Mouse (Mus musculus): ENCODE measurements at regions not wholly inside any gene's neighbourhood (a gene's known extent, or its start where the extent isn't known, plus 50 kb on each side); places are given as distances from the start of the nearest gene placed in this dataset.
A peak's percentile ranks its signal among the peaks of the same experiment; 100 is the strongest.

- no peaks in the 10 kb centered on the region for H3K9me3 ChIP-seq (replicated peaks)
- H3K4me3 ChIP-seq: no peak overlapping the region
- 53% methylated on average over 5 of the region's 5 CpGs for WGBS
- H3K36me3 ChIP-seq: no peaks in the 10 kb centered on the region
- H3K4me1 ChIP-seq: peaks cover 57% of the 10 kb centered on the region
- H3K27me3 ChIP-seq (ENCODE audit: low read depth, poor library complexity, severe bottlenecking): no peaks in the 10 kb centered on the region
- H3K27ac ChIP-seq: peak overlapping the region; percentile 62; the same call in 1 of the 2 replicates
- DNase-seq (ENCODE audit: low spot score): no peak
These were observed 423.8 kb downstream of the Wdr11 start for GRCm38 (mm10) chr7:130015375-130016014.

DNA sequence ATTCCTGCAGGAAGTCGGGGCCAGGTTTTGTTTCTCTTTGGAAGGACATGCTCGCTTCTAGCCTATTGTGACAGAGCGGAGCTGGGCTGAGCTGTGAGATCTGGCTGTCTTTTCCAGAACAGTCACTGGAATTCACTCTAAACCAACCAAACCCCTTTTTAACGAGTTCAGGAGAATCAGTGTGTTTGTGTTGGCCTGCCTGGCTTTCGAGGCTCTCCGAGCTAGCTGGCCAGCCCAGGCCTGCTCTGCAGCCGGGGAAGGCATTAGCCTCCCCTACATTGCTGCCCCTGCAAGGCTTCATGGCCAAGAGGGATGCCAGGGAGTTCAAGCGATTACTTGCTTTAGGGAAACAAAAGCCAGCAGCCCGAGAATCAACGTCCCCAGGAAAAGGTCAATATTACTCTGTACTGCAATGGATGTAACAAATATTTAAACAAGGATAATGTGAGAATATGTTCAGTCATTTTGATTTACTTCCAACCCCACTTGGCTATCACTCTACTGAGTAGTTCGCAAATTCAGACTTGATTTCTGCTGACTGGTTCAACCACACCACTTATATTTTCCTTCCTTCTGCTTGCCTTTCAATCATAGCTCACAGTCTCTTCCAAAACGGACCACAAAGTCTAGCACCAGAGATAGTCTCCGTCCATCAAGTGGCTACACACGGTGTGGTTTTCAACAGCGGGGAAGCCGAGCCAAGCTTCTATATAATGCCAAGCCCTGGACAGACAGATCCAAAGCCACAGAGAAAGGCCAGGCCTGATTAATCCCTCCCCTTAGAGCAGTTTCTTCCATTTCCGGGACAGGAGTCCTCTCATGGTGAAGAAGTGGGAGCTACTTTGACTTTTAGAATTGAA is 424.6 kb downstream of the Wdr11 start:
- Histone ChIP-seq H3K4me3 (no peak overlapping the region), H3K9me3 (replicated peaks) (no peaks in the 10 kb centered on the region), H3K27me3 (ENCODE audit: low read depth, poor library complexity, severe bottlenecking) (no peaks in the 10 kb centered on the region), H3K36me3 (no peaks in the 10 kb centered on the region), H3K4me1 (peaks cover 52% of the 10 kb centered on the region), H3K27ac (peak overlapping the region; percentile 62)
- 78% methylated on average over 17 of the region's 17 CpGs for WGBS
- DNase-seq (ENCODE audit: low spot score): no peak

DNA sequence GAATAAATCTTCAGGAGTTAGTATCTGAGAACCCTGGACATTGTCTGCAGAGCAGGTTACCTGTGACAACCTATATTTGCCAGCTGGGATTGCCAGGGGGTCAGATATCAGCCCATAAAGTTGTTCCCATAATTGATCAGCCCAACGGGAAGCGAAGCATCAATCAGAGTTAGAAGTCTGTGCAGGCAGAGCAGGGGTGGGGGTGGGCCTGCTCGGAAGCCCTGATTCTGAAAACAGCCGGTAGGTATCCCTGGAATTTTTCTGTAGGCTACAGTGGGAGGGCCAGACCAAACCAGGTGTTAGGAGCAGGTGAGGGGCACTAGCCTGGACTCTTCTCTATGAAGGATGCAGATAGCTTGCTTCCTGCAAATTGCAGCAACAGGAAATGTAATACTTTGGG is 427.2 kb downstream of the Wdr11 start:
- 12% methylated on average over 4 of the region's 4 CpGs for WGBS
- peaks cover 42% of the 10 kb centered on the region for H3K4me1 ChIP-seq
- DNase-seq (ENCODE audit: low spot score): peak; percentile 57
- H3K9me3 ChIP-seq (replicated peaks): no peaks in the 10 kb centered on the region
- no peak overlapping the region for H3K4me3 ChIP-seq
- peak overlapping the region; percentile 61; the same call in 1 of the 2 replicates for H3K27ac ChIP-seq
- no peaks in the 10 kb centered on the region for H3K36me3 ChIP-seq
- H3K27me3 ChIP-seq (ENCODE audit: low read depth, poor library complexity, severe bottlenecking): no peaks in the 10 kb centered on the region

DNA sequence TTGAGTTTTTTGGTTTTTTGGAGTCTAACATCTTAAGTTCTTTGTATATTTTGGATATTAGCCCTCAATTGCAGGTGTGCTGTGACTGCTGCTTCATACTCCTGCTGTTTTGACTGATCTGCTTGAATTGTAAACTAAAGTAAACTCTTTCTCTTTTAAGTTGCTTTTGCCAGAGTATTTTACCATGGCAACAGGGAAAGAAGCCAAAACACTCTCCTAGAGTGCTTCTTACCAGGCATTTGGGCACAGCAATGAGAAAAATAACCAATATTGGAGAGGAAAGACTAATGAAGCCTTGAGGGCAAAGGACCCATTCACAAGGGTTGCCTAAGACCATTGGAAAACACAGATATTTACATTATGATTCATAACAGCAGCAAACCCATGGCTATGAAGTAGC is 437.3 kb downstream of the Wdr11 start:
- H3K27me3 ChIP-seq (ENCODE audit: low read depth, poor library complexity, severe bottlenecking): no peaks in the 10 kb centered on the region
- H3K4me1 ChIP-seq: no peaks in the 10 kb centered on the region
- H3K27ac ChIP-seq: no peak overlapping the region
- no peaks in the 10 kb centered on the region for H3K9me3 ChIP-seq (replicated peaks)
- no peak overlapping the region for H3K4me3 ChIP-seq
- H3K36me3 ChIP-seq: no peaks in the 10 kb centered on the region
- no peak for DNase-seq (ENCODE audit: low spot score)

DNA sequence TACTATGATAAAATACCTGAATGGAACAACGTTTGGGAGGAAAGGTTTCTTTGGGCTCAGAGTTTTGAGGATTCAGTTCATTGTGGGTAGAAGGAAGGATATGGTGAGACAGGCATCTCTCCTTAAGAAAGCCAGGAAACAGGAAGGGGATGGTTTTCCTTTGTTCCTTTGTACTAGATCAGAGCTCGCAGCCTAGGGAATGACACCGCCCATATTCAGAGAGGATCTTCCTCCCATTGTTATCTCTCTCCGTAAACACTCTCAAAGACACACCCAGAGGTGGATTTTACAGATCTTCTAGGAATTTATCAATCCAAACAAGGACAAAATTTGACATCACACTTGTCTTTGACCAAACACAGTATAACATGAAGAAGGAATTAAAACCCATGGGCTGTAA is 439.0 kb downstream of the Wdr11 start:
- 93% methylated on average over 4 of the region's 4 CpGs for WGBS

DNA sequence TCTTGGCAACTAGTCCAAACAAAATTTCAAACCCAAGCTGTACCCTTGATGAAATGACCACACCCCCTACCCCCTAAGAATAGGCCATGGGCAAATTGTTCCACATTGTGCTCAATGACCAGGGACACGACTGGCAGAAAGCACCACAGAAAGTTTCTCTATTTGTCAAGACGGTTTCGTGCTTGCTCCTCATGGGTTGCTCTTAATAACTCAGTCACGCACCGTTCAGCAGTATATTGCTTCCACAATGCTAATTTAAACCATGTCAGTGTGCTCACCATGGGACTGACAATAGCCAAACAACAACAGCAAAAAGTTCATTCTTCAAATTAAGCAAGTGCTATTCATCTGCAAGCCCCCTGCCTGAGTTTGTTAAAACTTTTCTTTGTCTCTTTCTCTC is 444.6 kb downstream of the Wdr11 start:
- Histone ChIP-seq H3K27me3 (ENCODE audit: low read depth, poor library complexity, severe bottlenecking) (no peaks in the 10 kb centered on the region), H3K27ac (no peak overlapping the region), H3K9me3 (replicated peaks) (no peaks in the 10 kb centered on the region), H3K4me3 (no peak overlapping the region), H3K36me3 (no peaks in the 10 kb centered on the region), H3K4me1 (peaks cover 10% of the 10 kb centered on the region; the same call in 1 of the 2 replicates)
- no peak for DNase-seq (ENCODE audit: low spot score)
- 81% methylated on average over 5 of the region's 5 CpGs for WGBS

More for the DNA sequence above, 439.0 kb downstream of the Wdr11 start:
- no peak for DNase-seq (ENCODE audit: low spot score)
- no peak overlapping the region for H3K27ac ChIP-seq
- H3K9me3 ChIP-seq (replicated peaks): no peaks in the 10 kb centered on the region
- H3K4me1 ChIP-seq: no peaks in the 10 kb centered on the region
- H3K27me3 ChIP-seq (ENCODE audit: low read depth, poor library complexity, severe bottlenecking): no peaks in the 10 kb centered on the region
- H3K4me3 ChIP-seq: no peak overlapping the region
- H3K36me3 ChIP-seq: no peaks in the 10 kb centered on the region

GRCm38 (mm10) chr7:130036845-130037572 is 445.3 kb downstream of the Wdr11 start:
- DNase-seq (ENCODE audit: low spot score): no peak
- 84% methylated on average over 8 of the region's 8 CpGs for WGBS
- Histone ChIP-seq H3K27me3 (ENCODE audit: low read depth, poor library complexity, severe bottlenecking) (no peaks in the 10 kb centered on the region), H3K27ac (no peak overlapping the region), H3K4me1 (peaks cover 18% of the 10 kb centered on the region; the same call in 1 of the 2 replicates), H3K9me3 (replicated peaks) (no peaks in the 10 kb centered on the region), H3K4me3 (no peak overlapping the region), H3K36me3 (no peaks in the 10 kb centered on the region)

DNA sequence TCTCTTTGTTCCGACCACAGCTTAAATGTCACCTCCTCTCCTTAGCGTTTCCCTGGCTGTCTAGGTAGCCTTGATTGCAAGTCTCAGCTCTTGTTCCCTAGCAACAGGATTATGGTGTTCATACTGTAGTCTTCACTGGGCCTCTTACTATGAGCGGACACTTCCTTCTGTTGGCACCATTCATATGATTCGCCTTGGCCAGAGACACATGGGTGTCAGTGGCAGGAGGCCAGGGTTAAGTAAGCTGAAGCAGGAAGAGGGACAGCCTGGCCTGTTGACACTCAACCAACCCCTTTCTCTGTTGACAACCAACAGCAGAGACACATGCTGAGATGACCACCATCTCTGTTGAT is 445.9 kb downstream of the Wdr11 start:
- Histone ChIP-seq H3K27ac (no peak overlapping the region), H3K36me3 (no peaks in the 10 kb centered on the region)
- WGBS: 84% methylated on average over 4 of the region's 4 CpGs

GRCm38 (mm10) chr7:130040596-130040995 is 448.9 kb downstream of the Wdr11 start:
- H3K27ac ChIP-seq: no peak overlapping the region
- H3K4me3 ChIP-seq: no peak overlapping the region
- no peaks in the 10 kb centered on the region for H3K9me3 ChIP-seq (replicated peaks)
- no peaks in the 10 kb centered on the region for H3K27me3 ChIP-seq (ENCODE audit: low read depth, poor library complexity, severe bottlenecking)
- H3K36me3 ChIP-seq: no peaks in the 10 kb centered on the region
- WGBS: 71% methylated on average over 8 of the region's 8 CpGs
- DNase-seq (ENCODE audit: low spot score): no peak
- peaks cover 37% of the 10 kb centered on the region for H3K4me1 ChIP-seq

More for the DNA sequence above, 445.9 kb downstream of the Wdr11 start:
- H3K27me3 ChIP-seq (ENCODE audit: low read depth, poor library complexity, severe bottlenecking): no peaks in the 10 kb centered on the region
- H3K4me1 ChIP-seq: peaks cover 18% of the 10 kb centered on the region; the same call in 1 of the 2 replicates
- DNase-seq (ENCODE audit: low spot score): no peak
- H3K4me3 ChIP-seq: no peak overlapping the region
- no peaks in the 10 kb centered on the region for H3K9me3 ChIP-seq (replicated peaks)

DNA sequence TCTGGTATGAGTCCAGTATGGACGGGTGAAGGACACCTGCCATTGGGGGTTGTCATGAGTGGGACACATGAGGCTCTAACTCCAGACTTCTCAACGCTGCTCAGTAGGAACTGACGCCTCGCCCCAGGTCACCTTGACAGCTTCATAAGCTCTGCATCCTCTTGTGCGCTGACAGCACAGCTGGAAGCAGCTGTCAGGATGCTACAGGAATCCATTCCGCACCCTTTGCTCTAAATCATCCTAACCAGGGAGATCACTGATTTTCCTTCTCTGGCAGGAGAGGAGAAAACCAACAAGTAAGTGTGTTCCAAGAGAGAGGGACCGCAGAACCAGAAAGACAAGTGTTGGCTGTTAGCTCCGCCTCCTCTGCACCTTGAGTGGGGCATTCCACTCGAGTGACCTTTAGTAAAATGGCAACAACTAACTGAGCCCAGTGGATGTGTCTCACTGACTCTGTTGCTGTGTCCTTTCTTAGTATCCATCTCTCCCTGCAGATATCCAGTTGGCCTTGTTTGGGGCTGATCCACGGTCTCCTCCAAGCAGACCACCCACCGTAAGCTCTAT is 449.8 kb downstream of the Wdr11 start:
- Histone ChIP-seq H3K4me3 (no peak overlapping the region), H3K27me3 (ENCODE audit: low read depth, poor library complexity, severe bottlenecking) (no peaks in the 10 kb centered on the region), H3K4me1 (peaks cover 38% of the 10 kb centered on the region), H3K9me3 (replicated peaks) (no peaks in the 10 kb centered on the region), H3K27ac (no peak overlapping the region), H3K36me3 (no peaks in the 10 kb centered on the region)
- WGBS: 90% methylated on average over 11 of the region's 11 CpGs
- DNase-seq (ENCODE audit: low spot score): no peak

DNA sequence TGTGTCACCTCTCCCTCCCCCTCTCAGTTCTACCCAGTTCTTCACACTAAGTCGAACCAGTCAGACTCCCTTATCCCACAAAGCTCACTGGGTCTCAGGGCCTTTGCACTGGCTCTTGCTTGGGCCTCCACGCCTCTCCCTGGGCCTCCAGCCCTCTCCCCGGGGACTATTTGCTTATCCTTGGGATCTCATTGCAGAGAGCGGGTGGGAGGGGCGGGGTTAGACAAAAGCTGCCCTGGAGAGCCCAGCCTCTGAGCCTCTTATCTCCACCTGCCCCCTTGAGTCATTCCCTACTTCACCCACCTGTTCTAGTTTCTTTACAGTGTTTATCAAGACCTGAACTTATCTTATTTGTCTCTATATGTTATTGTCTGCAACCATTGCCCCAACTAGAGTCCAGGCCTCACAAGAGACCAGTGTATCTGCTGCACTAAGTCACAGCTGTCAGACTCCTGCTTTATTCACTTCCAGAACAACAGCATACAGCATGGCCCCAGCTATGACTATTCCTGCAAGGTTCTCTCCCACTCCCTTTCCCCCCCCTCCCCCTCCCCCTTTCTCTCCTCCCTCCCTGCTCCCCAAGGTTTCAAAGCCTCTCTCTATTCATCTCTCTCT is 450.7 kb downstream of the Wdr11 start:
- peaks cover 35% of the 10 kb centered on the region for H3K4me1 ChIP-seq
- DNase-seq (ENCODE audit: low spot score): no peak
- no peaks in the 10 kb centered on the region for H3K27me3 ChIP-seq (ENCODE audit: low read depth, poor library complexity, severe bottlenecking)
- no peaks in the 10 kb centered on the region for H3K36me3 ChIP-seq
- WGBS: 63% methylated on average over 5 of the region's 5 CpGs
- no peak overlapping the region for H3K27ac ChIP-seq
- H3K9me3 ChIP-seq (replicated peaks): no peaks in the 10 kb centered on the region
- H3K4me3 ChIP-seq: no peak overlapping the region

GRCm38 (mm10) chr7:130043397-130044234 is 452.0 kb downstream of the Wdr11 start:
- H3K4me3 ChIP-seq: no peak overlapping the region
- peaks cover 45% of the 10 kb centered on the region for H3K4me1 ChIP-seq
- 70% methylated on average over 21 of the region's 21 CpGs for WGBS
- no peaks in the 10 kb centered on the region for H3K36me3 ChIP-seq
- H3K27ac ChIP-seq: peak overlapping the region; percentile 63
- H3K27me3 ChIP-seq (ENCODE audit: low read depth, poor library complexity, severe bottlenecking): no peaks in the 10 kb centered on the region
- DNase-seq (ENCODE audit: low spot score): peak; percentile 45
- no peaks in the 10 kb centered on the region for H3K9me3 ChIP-seq (replicated peaks)
